Mouse (Mus musculus) gastrocnemius, postnatal 36 days (tissue): ENCODE data around the gene Pitpnm1. TPM values are rescaled to one million over a fixed set of nuclear protein-coding genes. Genes with fewer than 3 reads are reported as not detected.

Experiments used
- DNase-seq, 2 experiments: peaks; one replicate each; pipeline ENCODE4 v3.0.0; 2022
- intact Hi-C: fragments of 180-260 bp; cut with DNase I; formaldehyde crosslinking; loops from one replicate; pipeline ENCODE4 v1.15.1; 2025
- total RNA-seq, 2 experiments: library from RNA; stranded (reverse); gene quantifications; 2 replicates each; pipeline ENCODE4 v1.2.3; 2021

Pitpnm1 gene
- total RNA-seq, 2 experiments from 2014 or later, result 3.8 to 4.0 TPM

DNA sequence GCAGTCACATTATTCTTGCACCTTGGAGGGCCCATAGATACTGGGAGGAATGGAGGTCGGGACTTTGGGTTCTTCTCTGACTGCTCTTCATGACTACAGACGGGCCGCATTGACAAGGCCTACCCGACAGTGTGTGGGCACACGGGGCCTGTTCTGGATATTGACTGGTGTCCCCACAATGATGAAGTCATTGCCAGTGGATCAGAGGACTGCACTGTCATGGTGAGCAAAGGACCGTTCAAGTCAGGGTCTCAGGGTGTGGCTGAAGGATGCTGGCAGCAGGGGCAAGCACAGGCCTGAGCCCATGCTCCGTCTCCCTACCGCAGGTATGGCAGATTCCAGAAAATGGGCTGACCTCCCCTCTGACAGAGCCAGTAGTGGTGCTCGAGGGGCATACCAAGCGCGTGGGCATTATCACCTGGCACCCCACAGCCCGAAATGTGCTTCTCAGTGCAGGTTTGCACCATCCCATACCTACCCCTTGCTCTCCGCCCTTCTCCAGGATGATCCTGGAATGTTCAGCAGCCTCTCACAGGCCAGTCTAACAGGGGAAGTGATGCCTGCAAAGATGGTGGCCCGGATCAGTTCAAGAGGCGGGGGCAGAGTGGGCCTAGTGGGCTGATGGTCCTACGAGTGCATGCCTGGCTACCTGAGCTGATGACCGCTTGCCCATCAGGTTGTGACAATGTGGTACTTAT is 50.1 kb downstream of the Pitpnm1 start:
- no peak for DNase-seq
- intact Hi-C loops, result no loop called here

DNA sequence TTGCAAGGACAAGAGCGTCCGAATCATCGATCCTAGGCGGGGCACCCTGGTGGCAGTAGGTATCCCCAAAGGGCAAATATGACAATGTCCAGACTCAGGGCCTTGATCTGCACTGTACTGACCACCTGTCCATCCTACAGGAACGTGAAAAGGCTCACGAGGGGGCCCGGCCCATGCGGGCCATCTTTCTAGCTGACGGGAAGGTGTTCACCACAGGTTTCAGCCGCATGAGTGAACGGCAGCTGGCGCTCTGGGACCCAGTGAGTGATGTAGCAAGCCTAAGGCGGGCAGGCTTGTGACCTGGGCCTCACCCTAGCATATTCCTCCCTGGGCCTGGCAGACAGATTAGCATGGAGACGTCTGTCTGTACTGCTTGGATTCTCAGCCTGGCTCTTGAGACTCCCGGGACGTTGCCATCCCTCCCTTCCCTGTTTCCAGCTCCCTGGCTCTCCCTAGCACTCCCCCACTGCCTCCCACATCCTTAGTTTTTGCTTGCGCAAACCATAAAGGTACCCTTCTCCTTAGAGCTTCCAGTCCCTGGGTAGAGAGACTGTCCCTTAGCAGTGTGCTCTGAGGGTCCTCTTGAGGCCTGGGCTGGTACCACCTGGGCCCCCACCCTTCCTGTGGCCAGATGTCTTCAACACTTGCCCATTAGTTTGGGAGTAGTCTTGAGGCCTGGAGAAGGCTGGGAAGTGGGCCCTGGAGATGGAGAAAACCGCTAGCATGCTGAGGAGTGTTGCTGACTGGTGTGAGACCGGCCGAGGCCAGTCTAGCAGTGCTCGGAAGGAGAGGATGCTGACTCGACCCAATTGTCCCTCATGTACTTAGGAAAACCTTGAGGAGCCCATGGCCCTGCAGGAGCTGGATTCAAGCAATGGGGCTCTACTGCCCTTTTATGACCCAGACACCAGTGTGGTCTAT is 51.0 kb downstream of the Pitpnm1 start:
- no peak for DNase-seq
- intact Hi-C loops, result no loop called here

DNA sequence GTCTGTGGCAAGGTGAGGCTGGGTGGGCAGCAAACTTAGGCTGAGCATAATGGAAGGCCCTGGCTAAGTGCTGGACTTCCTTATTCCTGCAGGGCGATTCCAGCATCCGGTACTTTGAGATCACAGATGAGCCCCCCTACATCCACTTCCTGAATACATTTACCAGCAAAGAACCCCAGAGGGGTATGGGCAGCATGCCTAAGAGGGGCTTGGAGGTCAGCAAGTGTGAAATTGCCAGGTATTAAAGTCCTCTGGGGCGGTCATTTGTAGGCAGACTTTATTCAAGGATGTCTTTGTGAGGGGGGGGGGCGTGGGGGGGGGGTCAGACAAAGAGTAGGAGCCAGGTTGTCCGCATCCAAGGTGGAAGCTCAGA is 51.7 kb downstream of the Pitpnm1 start:
- intact Hi-C loops, result no loop called here
- no peak for DNase-seq

DNA sequence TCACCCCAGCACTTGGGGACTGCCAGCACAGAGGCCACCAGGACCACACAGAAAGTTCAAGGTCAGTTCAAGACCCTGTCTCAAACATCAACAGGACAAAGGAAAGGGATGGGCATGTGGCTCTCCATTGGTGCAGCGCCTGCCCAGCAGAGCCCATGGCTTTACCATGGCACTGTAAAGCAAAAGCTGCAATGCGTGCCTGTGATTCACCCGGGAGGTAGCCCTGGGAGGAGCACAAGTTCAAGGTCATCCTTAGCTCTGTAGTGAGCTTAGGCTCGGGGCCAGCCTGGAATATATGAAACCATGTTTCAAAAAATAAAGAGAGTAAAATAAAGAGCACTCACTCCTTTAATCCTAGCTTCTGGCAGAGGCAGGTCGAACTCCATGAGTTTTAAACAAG is 52.1 kb downstream of the Pitpnm1 start:
- no peak for DNase-seq
- intact Hi-C loops, result no loop called here

DNA sequence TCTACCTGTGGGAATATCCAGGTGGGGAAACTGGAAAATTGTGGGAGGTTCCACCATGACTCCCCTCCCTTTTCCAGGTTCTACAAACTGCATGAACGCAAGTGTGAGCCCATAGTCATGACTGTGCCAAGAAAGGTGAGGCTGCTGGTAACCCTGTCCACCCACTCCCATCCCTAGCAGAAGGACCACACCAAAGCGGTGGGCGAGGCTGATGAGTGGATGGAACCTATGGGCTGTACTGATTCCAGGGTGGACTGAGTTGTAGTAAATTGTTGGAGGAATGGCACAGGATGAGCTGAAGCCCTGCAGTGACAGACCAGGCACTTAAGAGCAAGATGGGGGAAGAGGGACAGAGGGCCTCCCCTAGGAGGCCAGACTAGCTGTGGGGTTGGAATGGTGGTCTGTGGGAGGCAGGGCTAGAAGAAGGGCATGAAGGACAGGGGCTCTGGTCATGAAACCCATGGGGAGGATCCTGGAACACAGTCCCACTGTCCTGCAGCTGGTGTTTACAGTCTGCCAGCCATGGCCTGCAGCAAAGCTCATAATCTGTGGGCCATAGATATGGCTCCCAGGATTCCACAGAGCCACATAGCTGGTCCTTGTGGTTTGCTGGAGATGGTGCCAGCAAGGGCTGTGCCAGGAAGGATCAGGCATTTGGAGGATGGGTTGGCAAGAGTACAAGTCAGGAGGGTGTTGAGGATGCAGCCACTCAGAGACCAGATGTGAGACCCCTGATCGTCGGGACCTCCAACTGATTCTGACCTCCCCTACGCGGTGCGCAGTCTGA is 52.8 kb downstream of the Pitpnm1 start:
- intact Hi-C loops, result no loop called here
- DNase-seq, result no peak

DNA sequence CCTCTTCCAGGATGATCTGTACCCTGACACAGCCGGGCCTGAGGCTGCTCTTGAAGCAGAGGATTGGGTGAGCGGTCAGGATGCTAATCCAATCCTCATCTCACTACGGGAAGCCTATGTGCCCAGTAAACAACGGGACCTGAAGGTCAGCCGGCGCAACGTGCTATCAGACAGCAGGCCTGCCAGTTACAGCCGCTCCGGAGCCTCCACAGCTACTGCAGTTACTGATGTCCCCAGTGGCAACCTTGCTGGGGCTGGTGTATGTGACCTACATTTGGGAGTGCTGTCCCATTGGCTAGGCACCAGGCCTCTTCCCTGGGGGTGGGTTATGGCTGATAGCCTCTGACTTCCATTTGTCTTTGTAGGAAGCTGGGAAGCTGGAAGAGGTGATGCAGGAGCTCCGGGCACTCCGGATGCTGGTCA is 53.4 kb downstream of the Pitpnm1 start, which contains the start of gene Ptprcap:
Gene Ptprcap, plus strand, starts transcription at position 373 of the 423 bp plus-strand sequence.
- intact Hi-C loops, result no loop called here
- no peak for DNase-seq

DNA sequence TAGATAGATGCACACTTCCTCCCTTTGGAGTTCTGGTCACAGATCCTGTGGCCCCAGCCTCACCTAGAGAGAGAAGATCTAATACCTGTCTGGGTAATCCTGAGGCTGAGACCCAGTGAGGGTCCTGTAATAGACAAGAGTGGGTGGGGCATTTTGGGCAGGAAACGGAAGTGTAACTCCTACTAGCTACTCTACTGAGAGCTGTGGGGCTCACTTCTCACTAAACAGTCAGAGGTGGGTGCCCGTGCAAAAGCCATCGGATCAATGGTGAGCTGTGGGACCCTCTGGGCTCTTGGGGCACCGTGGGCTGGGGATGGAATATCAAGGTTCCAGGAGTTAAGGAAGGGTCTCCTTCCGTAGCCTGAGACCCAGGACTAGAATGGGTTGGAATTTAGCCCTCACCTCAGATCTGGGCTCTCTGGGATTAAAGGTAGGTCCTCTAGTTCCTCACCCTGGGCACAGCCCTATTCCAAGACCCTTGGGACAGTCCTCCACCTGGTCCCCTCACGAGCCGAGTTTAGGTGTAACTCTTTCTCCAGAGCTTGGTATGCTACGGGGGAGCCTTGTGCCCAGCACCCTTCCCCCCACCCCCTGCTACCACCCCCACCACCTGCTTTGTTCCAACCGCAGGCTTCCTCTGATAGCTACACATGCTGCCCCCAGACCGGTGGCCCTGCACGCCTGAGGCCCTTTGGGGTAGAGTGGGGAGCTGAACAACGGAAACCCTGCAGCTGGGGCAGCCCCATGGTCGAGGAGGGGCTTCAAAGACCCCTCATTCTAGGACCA is 54.8 kb downstream of the Pitpnm1 start:
- intact Hi-C loops, result no loop called here
- peak in 1 of 2 experiments; percentile 11 for DNase-seq

DNA sequence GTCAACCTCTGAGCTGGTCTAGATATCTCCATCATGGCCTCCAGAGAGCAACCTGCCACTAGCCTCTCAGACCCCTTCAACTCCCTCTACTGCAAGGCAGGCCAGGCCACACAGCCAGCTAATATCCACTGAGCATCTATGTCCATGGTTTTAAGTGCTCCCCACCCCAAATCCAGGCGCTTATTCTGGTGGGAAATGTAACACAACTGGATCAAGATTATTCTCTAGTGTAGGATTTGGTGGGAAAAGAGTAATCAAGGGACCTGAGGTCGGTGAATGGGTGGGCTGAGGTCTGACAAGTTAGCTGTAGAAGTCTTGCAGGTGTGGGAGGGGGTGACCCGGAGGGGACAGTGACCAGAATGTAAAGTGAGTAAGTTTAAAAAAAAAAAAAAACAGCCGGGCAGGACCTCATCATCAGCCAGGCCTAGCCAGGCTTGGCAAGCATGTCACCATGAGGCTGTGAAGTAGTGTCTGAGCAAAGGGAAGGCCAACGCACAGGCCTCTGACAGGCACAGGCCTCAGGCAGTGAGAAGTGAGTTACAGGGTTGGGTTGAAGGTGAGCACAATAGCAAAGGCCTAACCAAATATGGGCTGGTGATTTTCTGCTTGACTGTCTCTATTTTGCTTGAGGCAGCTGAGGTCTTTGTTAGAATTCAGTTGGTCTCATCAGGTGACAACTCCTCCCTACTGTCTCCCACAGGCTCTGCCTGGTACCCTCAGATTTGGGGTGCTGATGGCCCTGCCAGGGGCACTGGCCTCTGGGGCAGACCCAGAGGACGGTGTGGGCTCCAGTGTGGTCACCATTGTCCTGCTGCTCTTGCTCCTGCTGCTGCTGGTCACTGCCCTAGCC is 55.6 kb downstream of the Pitpnm1 start:
- peak in 1 of 2 experiments; percentile 13 for DNase-seq
- intact Hi-C loops, result no loop called here

DNA sequence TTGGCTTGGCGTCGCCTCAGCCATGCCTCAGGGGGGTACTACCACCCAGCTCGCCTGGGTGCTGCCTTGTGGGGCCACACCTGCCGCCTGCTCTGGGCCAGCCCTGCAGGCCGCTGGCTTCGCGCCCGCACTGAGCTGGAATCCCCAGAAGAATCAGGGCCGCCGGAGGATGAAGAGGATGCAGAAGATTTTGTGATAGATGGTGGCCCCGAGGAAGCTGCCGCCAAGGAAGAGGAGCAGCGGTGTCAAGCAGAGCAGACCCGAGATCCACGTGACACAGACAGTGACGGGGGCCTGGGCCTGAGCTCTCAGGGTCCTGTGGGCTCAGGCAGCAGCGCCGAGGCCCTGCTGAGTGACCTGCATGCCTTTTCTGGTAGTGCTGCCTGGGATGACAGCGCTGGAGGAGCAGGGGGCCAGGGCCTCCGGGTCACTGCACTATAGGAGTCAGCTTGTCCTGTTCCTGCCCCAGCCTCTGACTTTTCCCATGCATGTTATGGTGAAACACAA is 56.3 kb downstream of the Pitpnm1 start:
- no peak for DNase-seq
- intact Hi-C loops, result no loop called here

DNA sequence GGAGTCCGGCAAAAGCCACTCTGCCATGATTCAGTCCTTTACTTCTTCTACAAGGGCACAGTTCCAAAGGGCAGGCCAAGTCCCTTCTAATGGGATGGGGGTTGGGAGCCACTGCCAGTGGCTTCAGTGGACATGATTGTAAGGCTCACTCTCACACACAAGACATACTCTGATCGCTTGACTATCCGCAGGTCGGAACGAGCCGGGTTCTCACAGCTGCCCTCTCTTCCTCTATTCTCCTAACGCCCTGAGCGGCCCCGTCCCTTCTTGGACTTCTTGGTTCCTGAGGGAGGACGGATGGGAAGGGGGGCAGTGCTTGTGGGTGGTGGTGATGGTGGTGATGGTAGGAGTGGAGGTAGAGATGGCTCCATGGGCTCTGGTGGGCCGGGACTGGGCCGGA is 57.0 kb downstream of the Pitpnm1 start:
- no peak for DNase-seq
- intact Hi-C loops, result no loop called here

DNA sequence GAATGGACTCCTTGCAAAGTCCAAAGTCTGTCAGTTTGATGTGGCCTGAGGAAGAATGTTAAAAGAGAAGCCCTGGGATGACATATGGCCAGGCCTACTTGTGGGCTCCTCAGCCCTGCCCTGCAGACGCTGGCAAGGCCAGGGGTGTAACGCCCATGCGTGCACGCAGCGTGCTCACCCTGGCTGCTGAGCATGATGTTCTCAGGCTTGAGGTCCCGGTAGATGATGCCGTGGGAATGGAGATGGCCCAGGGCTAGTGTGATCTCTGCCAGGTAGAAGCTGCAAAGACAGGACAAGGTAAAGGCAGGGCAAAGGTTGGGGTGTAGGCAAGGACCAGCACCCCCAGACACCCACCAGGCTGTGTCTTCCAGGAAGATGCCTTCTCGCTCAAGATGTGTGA is 59.3 kb downstream of the Pitpnm1 start:
- intact Hi-C loops, result no loop called here
- DNase-seq, result no peak

DNA sequence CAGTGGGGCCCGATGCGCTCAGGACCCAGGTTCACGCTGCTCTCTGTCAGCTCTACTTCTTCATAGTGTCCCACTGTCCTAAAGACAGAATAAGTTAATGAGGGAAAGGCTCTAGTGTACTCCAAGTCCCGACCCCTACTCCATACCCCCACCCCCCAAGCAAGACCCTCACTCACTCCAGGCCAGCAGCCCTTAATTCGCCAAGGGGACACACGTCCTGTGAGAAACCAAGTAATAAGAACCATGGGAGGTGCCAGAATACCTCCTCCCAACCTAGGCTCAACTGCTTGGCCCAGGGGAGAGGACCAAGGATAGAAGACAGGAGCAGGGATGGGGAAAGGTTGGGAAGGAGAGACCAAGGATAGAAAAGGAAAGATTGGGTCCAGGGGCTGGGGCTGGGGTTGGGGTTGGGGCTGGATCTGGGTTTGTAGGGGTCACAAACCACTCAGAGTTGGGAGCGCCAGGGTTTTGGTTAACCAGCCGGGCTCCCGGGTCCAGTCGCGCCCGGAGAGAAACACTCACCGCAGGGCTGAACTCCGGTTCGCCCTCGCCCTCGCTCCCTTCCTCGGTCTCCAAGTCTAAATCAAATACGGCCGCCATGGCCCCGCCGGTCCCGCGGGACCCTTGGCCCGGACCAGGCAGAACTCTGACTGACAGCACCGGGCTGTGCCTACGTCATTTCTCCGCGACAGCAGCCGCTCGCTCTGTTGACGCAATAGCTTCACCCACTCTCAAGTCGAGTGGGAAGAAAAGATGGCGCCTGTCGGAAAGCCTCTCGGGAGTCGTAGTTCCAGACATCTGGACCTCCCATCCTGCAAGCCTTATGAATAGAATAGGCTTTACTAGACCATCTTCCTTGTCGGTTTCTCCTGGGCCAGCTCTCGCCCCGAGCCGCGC is 63.1 kb downstream of the Pitpnm1 start, which contains the start of gene Rps6kb2:
Gene Rps6kb2, minus strand, starts transcription at position 709 of the 897 bp plus-strand sequence.
- peak; percentile 93 for DNase-seq
- intact Hi-C loops, result no loop called here

DNA sequence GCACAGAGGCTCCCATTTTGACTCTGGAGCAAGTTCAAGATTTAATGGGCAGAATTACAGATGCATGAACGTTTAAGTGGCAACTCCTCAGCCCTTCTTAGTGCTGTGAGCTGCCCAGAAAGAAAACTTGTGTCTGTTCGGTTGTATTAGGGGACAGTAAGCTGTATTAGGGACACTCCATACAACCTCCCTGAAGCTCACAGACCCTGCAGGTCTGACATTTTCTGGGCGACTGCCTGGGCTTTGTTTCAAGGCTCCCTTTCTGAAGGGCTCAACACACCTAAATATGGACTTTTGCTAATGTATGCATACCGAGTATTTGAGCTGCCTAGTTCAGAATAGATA is 63.7 kb downstream of the Pitpnm1 start:
- intact Hi-C loops, result no loop called here
- no peak for DNase-seq

Other genes starting within 250 kb of the Pitpnm1 start
- gene Chka, start 248.2 kb upstream of the Pitpnm1 start, total RNA-seq, result 1 to 10 TPM; 1.4 to 2.4 TPM
- 1 to 10 TPM; 4.8 to 5.9 TPM for gene Tcirg1, start 192.9 kb upstream of the Pitpnm1 start, total RNA-seq
- gene Ndufs8, start 187.2 kb upstream of the Pitpnm1 start, total RNA-seq, result 100 to 1,000 TPM; 242 to 273 TPM
- 1 to 10 TPM in 1 of 2 experiments, under 1 TPM in 1; 0.92 to 1.6 TPM for gene Aldh3b1, start 170.2 kb upstream of the Pitpnm1 start, total RNA-seq
- gene Unc93b1, start 164.8 kb upstream of the Pitpnm1 start, total RNA-seq, result 1 to 10 TPM; 5.1 to 7.7 TPM
- gene Aldh3b3, start 141.4 kb upstream of the Pitpnm1 start, total RNA-seq, result not detected
- under 1 TPM; 0.20 to 0.23 TPM for gene Aldh3b2, start 127.7 kb upstream of the Pitpnm1 start, total RNA-seq
- gene Acy3, start 113.4 kb upstream of the Pitpnm1 start, total RNA-seq, result 1 to 10 TPM; 2.0 to 3.2 TPM
- not detected for gene Tbx10, start 107.2 kb upstream of the Pitpnm1 start, total RNA-seq
- 10 to 100 TPM; 22.5 to 23.0 TPM for gene Nudt8, start 99.4 kb upstream of the Pitpnm1 start, total RNA-seq
- gene Gm49405, start 99.4 kb upstream of the Pitpnm1 start, total RNA-seq, result under 1 TPM; 0.13 to 0.20 TPM
- gene Doc2g, start 96.7 kb upstream of the Pitpnm1 start, total RNA-seq, result under 1 TPM; 0.79 to 0.82 TPM
- 100 to 1,000 TPM; 417 to 445 TPM for gene Ndufv1, start 87.2 kb upstream of the Pitpnm1 start, total RNA-seq
- gene Gstp1, start 62.0 kb upstream of the Pitpnm1 start, total RNA-seq, result 100 to 1,000 TPM; 344 to 368 TPM
- 100 to 1,000 TPM; 148 to 162 TPM for gene Gstp2, start 54.0 kb upstream of the Pitpnm1 start, total RNA-seq
- not detected for gene Gstp3, start 40.4 kb upstream of the Pitpnm1 start, total RNA-seq
- not detected for gene Cabp2, start 18.4 kb upstream of the Pitpnm1 start, total RNA-seq
- gene Cdk2ap2, start 2.8 kb upstream of the Pitpnm1 start, total RNA-seq, result 10 to 100 TPM; 20.0 to 22.3 TPM
- gene Aip, start 25.9 kb downstream of the Pitpnm1 start, total RNA-seq, result 10 to 100 TPM; 58.2 to 68.0 TPM
- not detected for gene Gpr152, start 39.8 kb downstream of the Pitpnm1 start, total RNA-seq
- gene Cabp4, start 44.0 kb downstream of the Pitpnm1 start, total RNA-seq, result not detected
- 10 to 100 TPM; 13.9 to 15.3 TPM for gene Coro1b, start 48.6 kb downstream of the Pitpnm1 start, total RNA-seq
- gene Ptprcap, start 53.6 kb downstream of the Pitpnm1 start, total RNA-seq, result 1 to 10 TPM in 1 of 2 experiments, under 1 TPM in 1; 0.86 to 1.8 TPM
- gene Rps6kb2, start 63.4 kb downstream of the Pitpnm1 start, total RNA-seq, result 10 to 100 TPM; 25.2 to 26.8 TPM
- 10 to 100 TPM; 26.0 to 26.2 TPM for gene Carns1, start 75.5 kb downstream of the Pitpnm1 start, total RNA-seq
- 1 to 10 TPM; 4.7 to 5.6 TPM for gene Tbc1d10c, start 91.3 kb downstream of the Pitpnm1 start, total RNA-seq
- 100 to 1,000 TPM; 196 to 211 TPM for gene Ppp1ca, start 92.1 kb downstream of the Pitpnm1 start, total RNA-seq
- gene Rad9a, start 101.7 kb downstream of the Pitpnm1 start, total RNA-seq, result 1 to 10 TPM; 2.3 to 2.9 TPM
- under 1 TPM; 0.52 to 0.61 TPM for gene Clcf1, start 114.2 kb downstream of the Pitpnm1 start, total RNA-seq
- gene AC109138.7, start 114.4 kb downstream of the Pitpnm1 start, total RNA-seq, result not detected
- gene Pold4, start 131.9 kb downstream of the Pitpnm1 start, total RNA-seq, result 10 to 100 TPM; 16.0 to 21.1 TPM
- 1 to 10 TPM; 2.4 to 3.0 TPM for gene Ssh3, start 169.2 kb downstream of the Pitpnm1 start, total RNA-seq
- gene Ankrd13d, start 183.1 kb downstream of the Pitpnm1 start, total RNA-seq, result under 1 TPM; 0.23 to 0.27 TPM
- 10 to 100 TPM; 41.5 to 52.0 TPM for gene Grk2, start 206.2 kb downstream of the Pitpnm1 start, total RNA-seq